Mouse (Mus musculus) ES-Bruce4 (cell line): ENCODE data around the gene Serpinb1a. TPM values are rescaled to one million over a fixed set of nuclear protein-coding genes. Genes with fewer than 3 reads are reported as not detected.

ENCODE experiments used
- H3K27ac ChIP-seq: 2 replicates; pipeline ENCODE4 v1.5.1; 2012; ENCODE audit warnings: low read length, inconsistent platforms; ENCODE audit not compliant: insufficient read depth
- H3K27me3 ChIP-seq: 2 replicates; pipeline ENCODE4 v1.6.1; 2012; ENCODE audit warnings: mild to moderate bottlenecking, low read length, inconsistent platforms; ENCODE audit not compliant: control insufficient read depth, poor library complexity, insufficient read depth, severe bottlenecking
- H3K36me3 ChIP-seq: 2 replicates; pipeline ENCODE4 v1.6.1; 2012; ENCODE audit warnings: inconsistent platforms, mild to moderate bottlenecking, low read length, moderate library complexity; ENCODE audit not compliant: control insufficient read depth, poor library complexity, insufficient read depth, severe bottlenecking
- H3K4me1 ChIP-seq: one replicate; pipeline ENCODE4 v1.8.1; 2011; ENCODE audit warnings: low read length; ENCODE audit not compliant: control insufficient read depth, insufficient read depth
- H3K4me3 ChIP-seq: 2 replicates; pipeline ENCODE4 v1.5.1; 2011; ENCODE audit warnings: low read depth, mild to moderate bottlenecking, low read length
- H3K9ac ChIP-seq: 2 replicates; pipeline ENCODE4 v1.6.1; 2012; ENCODE audit warnings: low read depth, mild to moderate bottlenecking, inconsistent platforms; ENCODE audit not compliant: poor library complexity, severe bottlenecking
- H3K9me3 ChIP-seq: replicated peaks from 2 replicates; pipeline ENCODE4 v1.6.1; 2012; ENCODE audit warnings: mild to moderate bottlenecking, low read length, inconsistent platforms; ENCODE audit not compliant: control insufficient read depth, poor library complexity, insufficient read depth, severe bottlenecking
- CTCF ChIP-seq: IDR thresholded peaks from one replicate; pipeline ENCODE4 v1.8.1; 2011; ENCODE audit warnings: low read depth, low read length
- EP300 ChIP-seq: IDR thresholded peaks from 2 replicates; pipeline ENCODE4 v1.6.1; 2011; ENCODE audit warnings: low read depth, low read length; ENCODE audit not compliant: insufficient read depth
- POLR2A ChIP-seq: IDR thresholded peaks from one replicate; pipeline ENCODE4 v1.8.1; 2011; ENCODE audit warnings: low read length; ENCODE audit not compliant: insufficient read depth
- polyA plus RNA-seq: library from polyadenylated mRNA; stranded (reverse); fragments of >200 nt; gene quantifications from 2 replicates; pipeline ENCODE4 v1.2.4, GENCODE M21; 2011; ENCODE audit warnings: low read depth; ENCODE audit not compliant: missing spikeins, insufficient read depth, insufficient read length

Gene Serpinb1a
- polyA plus RNA-seq, 1 experiment, result 2.1 TPM

DNA sequence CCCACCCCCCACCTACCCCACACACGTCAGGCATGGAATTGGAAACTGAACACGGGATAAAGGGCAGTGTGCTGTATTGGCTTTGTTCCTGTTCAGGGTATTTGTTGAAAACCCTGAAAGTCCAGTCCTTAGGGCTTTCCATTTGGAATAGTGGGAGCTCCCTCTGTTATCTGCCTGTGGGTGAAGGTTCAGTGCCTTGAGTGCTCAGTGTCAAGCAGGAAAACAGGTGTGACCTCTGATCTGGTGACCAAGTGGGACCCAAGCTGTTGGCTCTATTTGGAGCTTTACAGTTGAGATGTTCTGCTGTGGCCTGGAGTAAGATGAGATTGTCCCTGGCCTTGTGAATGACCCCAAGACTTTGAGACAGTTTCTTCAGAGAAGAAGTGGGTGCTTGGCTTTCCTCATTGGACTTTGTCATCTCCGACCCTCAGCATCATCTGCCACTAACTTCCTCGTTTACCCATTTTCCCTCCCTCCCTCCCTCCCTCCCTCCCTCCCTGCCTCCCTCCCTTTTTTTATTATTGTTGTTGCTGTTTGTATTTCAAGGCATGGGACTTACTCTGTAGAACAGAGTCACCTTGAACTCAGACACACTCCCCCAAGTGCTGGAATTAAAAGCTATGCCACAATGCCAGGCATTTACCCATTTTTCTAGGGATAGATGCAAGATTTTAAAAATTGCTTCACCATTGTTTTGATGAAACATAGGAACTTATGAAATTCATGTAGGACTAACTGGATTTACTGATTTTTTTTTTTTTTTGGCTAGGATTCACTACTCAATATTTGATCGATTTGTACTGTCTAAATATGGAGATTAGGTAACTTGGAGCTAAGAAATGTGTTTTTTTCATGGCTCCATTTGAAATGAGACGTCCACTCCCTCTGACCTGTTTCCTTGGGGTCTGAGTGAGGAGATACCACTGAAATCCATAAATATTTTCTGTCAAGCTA, 26.3 kb downstream of the Serpinb1a start:
- no peaks in the 10 kb centered on the region for H3K36me3 ChIP-seq
- no peak overlapping the region for H3K27ac ChIP-seq
- H3K9me3 ChIP-seq, result no peaks in the 10 kb centered on the region
- TF ChIP-seq CTCF (no peak), POLR2A (no peak), EP300 (no peak)
- no peaks in the 10 kb centered on the region for H3K27me3 ChIP-seq
- H3K4me3 ChIP-seq, result no peak overlapping the region
- no peak overlapping the region for H3K9ac ChIP-seq
- no peaks in the 10 kb centered on the region for H3K4me1 ChIP-seq

GRCm38 (mm10) chr13:32823126-32823525, 27.9 kb downstream of the Serpinb1a start:
- Histone ChIP-seq H3K9ac (no peak overlapping the region), H3K4me3 (no peak overlapping the region), H3K4me1 (no peaks in the 10 kb centered on the region), H3K27me3 (no peaks in the 10 kb centered on the region), H3K27ac (no peak overlapping the region), H3K9me3 (no peaks in the 10 kb centered on the region), H3K36me3 (peaks cover under 1% of the 10 kb centered on the region; the same call in 1 of the 2 replicates)
- TF ChIP-seq POLR2A (no peak), EP300 (no peak), CTCF (no peak)

- no peak for TF ChIP-seq EP300
- Histone ChIP-seq H3K9me3 (no peaks in the 10 kb centered on the region), H3K27ac (no peak overlapping the region), H3K9ac (no peak overlapping the region), H3K4me1 (no peaks in the 10 kb centered on the region), H3K36me3 (peaks cover 7% of the 10 kb centered on the region), H3K4me3 (no peak overlapping the region), H3K27me3 (no peaks in the 10 kb centered on the region)
These were observed 29.3 kb downstream of the Serpinb1a start for GRCm38 (mm10) chr13:32821671-32822070.

DNA sequence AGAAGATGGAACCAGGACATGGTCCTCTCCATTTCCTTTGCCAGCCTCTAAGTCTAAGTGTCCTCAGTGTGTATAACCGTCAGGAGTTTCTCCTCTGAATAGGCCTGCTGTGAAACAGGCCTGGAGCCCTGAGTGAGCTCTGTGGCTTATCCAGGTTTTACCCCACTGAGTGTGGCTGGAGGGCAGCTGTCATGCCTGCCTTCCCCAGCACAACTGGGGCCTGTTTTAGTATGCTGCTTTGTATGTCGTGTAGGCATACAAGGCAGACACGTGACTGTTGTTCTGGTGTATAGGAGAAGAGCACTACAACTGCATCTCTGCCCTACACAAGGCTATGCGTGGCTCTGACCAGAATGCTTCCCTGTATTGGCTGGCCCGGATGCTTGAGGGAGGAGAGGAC, 31.1 kb downstream of the Serpinb1a start:
- H3K27me3 ChIP-seq, result no peaks in the 10 kb centered on the region
- H3K9ac ChIP-seq, result no peak overlapping the region
- TF ChIP-seq EP300, result no peak
- H3K9me3 ChIP-seq, result no peaks in the 10 kb centered on the region
- H3K27ac ChIP-seq, result no peak overlapping the region
- no peak overlapping the region for H3K4me3 ChIP-seq
- H3K4me1 ChIP-seq, result no peaks in the 10 kb centered on the region
- peaks cover 13% of the 10 kb centered on the region for H3K36me3 ChIP-seq

DNA sequence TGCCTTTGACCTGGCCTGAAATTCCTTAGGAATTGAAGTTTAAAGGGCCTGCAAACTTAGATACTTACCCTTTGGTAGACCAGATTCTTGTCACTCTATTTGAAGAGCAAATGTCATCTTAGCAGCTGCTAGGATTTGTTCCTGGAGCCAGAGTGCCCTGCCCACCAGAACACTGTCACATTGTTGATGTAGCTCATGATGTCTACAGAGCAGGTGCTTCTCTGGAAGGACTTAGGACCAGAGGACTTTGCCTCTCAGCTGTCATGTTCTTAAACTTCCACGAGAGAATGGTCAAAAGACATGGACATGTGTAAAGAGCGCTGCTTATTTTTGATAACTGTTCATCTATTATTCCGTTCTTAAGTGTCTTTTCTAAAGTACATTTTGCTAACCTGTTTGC, 31.7 kb downstream of the Serpinb1a start:
- peaks cover 13% of the 10 kb centered on the region for H3K36me3 ChIP-seq
- H3K9ac ChIP-seq, result no peak overlapping the region
- TF ChIP-seq CTCF (no peak), EP300 (no peak), POLR2A (no peak)
- H3K4me3 ChIP-seq, result no peak overlapping the region
- H3K4me1 ChIP-seq, result no peaks in the 10 kb centered on the region
- no peaks in the 10 kb centered on the region for H3K9me3 ChIP-seq
- H3K27me3 ChIP-seq, result no peaks in the 10 kb centered on the region
- no peak overlapping the region for H3K27ac ChIP-seq

DNA sequence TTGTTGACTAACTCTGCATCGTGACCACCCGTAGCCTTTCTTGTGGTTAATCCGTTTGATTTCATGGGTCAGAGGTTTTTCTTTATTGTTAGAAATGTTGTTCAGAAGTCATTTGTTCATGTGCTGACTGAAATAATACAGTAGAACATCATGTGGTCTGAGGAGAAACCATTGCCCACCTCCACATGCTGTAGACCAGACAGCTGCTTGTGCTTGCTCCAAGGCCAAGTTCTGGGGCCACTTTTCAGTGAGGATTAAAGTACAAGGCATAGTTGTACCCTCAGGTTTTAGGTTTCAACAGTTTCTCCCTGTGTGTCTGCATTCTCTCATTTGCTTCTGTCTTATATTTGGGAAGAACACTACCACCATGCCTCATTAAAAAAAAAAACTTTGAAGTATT, 43.4 kb downstream of the Serpinb1a start:
- TF ChIP-seq POLR2A (no peak), CTCF (no peak), EP300 (no peak)
- H3K9me3 ChIP-seq, result no peaks in the 10 kb centered on the region
- H3K9ac ChIP-seq, result no peak overlapping the region
- peaks cover 9% of the 10 kb centered on the region for H3K36me3 ChIP-seq
- H3K27me3 ChIP-seq, result peaks cover 1% of the 10 kb centered on the region; the same call in 1 of the 2 replicates
- H3K27ac ChIP-seq, result no peak overlapping the region
- no peak overlapping the region for H3K4me3 ChIP-seq
- H3K4me1 ChIP-seq, result no peaks in the 10 kb centered on the region
